Mouse (Mus musculus): ENCODE results near the gene Cdkn2b.

DNA sequence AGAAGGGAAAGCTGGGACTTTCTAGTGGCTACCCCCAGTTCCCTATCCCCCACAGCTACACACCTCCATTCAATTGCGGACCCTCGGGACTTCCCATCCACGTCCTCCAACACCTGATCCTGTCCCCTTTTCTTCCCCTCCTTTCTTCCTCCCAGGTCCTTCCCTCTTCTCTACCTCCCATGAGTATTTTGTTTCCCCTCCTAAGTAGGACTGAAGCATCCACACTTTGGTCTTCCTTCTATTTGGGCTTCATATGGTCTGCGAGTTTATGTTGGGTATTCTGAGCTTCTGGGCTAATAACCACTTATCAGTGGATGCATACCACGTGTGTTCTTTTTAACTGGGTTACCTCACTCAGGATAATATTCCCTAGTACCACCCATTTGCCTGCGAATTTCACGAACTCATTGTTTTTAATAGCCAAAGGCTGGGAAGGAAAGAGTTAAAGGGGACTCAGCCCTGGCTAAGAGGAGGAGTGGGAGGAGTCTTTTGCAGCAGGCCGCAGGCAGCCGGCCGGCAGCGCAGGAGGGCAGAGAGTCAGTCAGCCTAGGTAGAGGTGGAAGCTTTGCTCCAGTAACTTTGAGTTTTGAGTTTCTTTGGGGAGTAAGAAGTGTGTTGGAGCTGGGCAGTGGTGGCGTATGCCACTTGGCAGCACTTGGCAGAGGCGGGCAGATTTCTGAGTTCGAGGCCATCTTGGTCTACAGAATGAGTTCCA is 7.4 kb downstream of the Cdkn2b start:
- TF ChIP-seq EP300 (optimal IDR thresholded peaks at IDR 0.05) (no peak), CTCF (IDR thresholded peaks at IDR 0.05; ENCODE audit: low read depth) (no peak)

Data from stomach, postnatal 0 days (tissue).